Mouse (Mus musculus): ENCODE results near the gene Gfra1.

Gfra1 gene

GRCm38 (mm10) chr19:58441246-58441645, 14.5 kb downstream of the Gfra1 start:
- no peak for DNase-seq

DNA sequence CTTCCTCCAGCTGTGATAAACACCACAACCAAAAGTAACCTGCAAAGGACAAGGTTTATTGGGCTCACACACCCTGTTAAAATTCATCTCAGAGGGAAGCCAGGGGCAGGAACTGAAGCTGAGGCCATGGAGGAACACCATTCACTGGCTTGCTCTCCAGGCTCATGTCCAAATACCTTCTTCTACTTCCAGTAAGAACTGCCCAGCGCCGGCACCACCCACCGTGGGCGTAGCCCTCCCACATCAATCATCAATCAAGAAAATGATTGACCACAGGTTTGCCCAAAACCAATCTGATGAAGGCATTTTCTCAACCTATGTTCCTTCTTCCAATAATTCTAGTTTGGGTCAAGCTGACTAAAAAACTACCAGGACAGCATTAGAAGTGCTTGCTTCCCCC, 16.9 kb downstream of the Gfra1 start:
- no peak for DNase-seq

DNA sequence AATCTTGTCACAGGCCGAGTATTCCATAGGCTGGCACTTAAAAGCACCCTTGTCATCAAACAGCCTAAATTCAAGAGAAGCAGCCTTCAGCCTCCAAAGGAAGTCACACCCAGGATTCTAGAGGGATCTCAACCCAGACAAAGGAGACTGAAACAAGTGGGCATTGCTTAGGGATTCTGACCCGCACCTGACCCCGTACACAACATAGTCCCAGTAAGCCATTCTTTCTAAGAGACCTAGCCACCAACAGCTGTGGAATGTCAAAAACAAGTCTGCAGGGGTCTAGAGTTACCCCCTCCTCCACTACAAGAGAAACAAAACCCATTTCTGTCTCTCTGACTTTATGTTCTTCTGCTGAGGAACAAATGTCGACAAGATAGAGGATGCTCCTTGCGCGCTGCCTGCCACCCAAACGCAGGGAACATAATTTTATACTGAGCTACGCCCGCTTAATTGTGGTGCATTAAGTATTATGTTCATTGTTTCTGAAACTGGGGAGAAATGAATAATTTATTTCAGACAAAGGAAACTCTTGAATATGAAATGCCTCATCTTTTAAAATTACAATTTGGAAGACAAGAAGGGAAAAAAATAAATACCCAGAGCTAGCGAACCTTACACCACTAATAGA, 18.2 kb downstream of the Gfra1 start:
- DNase-seq, result no peak

- no peak for DNase-seq
Measured at GRCm38 (mm10) chr19:58436874-58437273, 18.8 kb downstream of the Gfra1 start.

GRCm38 (mm10) chr19:58435877-58436276, 19.8 kb downstream of the Gfra1 start:
- no peak for DNase-seq

DNA sequence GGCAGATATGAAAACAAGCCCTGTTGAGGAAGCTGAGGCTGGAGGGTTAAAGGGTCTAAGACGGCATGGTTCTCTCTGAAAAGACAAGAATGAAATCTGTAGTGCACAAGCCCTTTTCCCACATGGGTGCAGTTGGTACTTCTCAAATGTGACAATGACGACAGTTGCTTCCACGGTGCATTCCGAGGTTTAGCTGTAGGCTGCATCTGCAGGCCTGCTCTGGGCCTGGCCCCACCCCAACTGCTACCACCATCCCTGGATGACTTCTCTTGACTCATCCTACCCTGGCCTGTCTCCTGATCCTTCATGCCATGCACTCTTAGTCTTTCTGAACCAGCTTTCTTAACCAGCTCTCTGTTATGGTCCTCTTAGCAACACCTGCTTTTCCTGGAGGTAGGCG, 22.9 kb downstream of the Gfra1 start:
- DNase-seq, result no peak

DNA sequence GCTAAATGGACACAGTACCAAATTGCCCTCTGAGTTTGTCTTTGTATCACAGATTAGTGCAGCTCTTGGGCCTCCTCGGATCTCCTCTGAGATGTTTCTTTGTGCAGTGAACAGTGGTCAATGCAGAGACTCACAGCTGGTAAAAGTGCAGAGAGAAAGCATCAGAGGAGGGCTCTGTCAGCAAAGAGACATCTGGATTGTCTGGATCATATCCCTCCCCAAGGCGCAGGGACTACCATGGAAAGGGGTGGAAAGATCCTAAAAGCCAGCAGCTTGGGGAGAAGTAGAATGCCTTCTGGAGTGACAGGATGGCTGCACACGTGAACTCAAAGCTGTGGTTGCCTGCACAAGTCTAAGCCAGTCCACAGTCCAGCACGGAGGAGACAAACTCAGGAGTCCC, 27.2 kb downstream of the Gfra1 start:
- DNase-seq, result no peak

- DNase-seq, result no peak
Measured at GRCm38 (mm10) chr19:58427348-58427747, 28.4 kb downstream of the Gfra1 start.

DNA sequence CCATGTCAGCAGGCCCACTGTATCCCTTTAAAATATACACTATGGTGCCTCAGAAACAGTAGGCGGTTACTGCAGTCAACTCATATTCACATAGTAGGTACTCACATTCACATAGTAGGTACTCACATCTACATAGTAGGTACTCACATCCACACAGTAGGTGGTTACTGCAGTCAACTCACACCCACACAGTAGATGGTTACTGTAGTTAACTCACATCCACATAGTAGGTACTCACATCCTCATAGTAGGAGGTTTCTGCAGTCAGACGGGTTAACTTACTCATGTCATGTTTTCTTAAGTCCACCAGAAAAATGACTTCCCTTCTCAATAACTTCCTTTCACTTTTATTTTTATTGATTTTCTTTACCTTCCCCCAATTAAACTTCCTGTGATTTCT, 30.8 kb downstream of the Gfra1 start:
- DNase-seq, result no peak

GRCm38 (mm10) chr19:58424179-58424578, 31.5 kb downstream of the Gfra1 start:
- DNase-seq, result no peak

DNA sequence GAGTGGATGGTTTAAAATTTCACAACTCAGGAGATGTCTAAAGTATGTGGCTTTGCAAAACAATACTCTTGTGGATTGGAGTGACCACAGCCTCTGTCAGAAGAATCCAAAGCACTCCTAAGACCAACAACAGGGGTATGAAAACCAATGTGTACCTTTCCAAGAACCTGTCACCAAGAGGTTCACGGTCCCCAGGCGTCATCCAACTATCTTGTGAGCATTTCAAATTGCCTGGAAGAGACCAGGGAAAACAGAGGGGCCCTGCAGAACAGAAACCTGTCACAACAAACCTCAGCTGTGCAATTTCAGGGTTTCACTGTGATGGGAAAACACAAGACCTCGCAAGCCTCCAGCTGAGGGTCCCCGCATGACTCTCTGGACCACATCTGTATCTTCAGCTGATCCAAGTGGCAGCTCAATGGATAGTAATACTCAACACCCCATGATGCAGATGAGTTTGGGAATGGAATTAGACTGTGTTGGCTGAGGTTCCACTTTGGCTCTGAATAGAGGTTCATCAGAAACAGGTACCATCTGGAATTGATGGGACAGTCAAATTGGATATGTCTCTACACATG, 32.7 kb downstream of the Gfra1 start:
- DNase-seq, result no peak

- no peak for DNase-seq
Measured at GRCm38 (mm10) chr19:58419685-58420084, 36.0 kb downstream of the Gfra1 start.

DNA sequence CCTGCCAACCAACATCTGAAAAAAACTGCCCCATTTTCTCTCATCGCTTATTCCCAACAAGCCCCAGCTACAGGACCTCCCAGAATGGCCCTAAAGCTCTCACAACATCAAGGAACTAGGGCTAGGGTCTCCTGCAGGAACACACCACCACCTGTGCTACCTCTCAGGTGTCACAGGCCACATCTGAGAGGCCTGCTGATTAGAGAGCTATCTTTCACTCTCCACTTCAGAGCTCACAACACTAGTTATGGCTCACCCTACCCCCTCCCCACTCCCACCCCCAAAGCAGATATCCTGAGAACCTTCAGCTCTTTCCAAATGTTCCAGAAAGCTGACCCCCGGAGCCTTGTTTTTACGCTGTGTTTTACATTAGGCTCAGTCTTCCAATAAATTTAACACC, 36.4 kb downstream of the Gfra1 start:
- DNase-seq, result no peak

- no peak for DNase-seq
Measured at GRCm38 (mm10) chr19:58415173-58415572, 40.5 kb downstream of the Gfra1 start.

DNA sequence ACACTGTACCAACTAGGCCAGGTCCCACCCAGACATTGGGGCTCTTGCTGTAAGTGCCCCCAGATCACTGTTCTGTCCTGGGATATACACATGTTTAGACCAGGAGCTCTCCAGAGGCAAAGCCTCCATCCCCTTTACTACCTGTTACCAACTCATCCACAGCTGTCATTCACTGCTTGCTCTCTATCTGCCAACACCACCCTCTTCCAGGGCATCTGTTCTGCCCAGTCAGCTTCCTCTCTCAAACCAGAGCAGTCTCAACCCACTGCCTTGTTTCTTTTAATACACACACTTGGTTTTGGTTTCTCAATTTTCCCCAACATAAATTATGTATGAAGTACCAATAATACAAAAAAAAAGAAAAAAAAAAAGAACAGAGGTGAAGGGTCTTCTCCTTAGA, 41.0 kb downstream of the Gfra1 start:
- DNase-seq, result no peak

DNA sequence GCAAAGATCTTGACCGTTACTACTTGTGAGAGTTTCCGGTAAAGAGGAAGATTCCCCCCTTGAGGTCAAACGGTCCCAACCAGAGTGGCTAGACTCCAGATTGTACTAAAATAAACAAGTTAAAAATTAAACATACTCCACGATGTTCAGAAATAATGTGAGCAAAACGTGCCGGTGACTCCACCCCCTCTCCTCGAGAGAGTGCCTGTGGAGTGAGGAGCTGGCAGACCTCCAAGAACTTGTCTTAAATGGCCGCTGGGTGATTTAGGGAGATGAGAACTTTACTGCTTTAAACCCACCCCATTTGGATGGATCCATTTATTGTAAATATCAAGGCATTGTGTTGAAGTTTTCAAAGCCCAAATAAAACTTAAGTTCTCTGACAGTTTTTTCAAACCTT, 42.4 kb downstream of the Gfra1 start:
- no peak for DNase-seq

GRCm38 (mm10) chr19:58412811-58413210, 42.9 kb downstream of the Gfra1 start:
- DNase-seq, result no peak

GRCm38 (mm10) chr19:58406726-58407125, 49.0 kb downstream of the Gfra1 start:
- no peak for DNase-seq

DNA sequence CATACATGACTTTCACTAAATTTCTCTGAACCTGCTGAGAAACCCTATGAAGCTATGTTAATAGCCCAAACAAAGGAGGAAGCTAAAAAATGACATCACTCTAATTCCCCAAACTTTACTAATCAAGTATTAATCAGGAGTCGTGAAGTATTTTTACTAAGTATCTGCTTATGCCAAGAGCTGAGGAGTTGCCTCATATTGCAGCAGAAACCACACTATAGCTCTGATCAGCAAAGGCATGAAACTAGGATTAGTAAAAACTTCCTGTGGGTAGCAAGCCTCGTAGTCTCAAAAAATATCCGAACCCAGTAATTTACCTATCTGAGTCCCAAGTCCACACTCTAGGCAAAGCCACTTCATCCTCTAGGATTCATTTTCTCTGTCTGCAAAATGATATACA, 55.5 kb downstream of the Gfra1 start:
- DNase-seq, result no peak

DNA sequence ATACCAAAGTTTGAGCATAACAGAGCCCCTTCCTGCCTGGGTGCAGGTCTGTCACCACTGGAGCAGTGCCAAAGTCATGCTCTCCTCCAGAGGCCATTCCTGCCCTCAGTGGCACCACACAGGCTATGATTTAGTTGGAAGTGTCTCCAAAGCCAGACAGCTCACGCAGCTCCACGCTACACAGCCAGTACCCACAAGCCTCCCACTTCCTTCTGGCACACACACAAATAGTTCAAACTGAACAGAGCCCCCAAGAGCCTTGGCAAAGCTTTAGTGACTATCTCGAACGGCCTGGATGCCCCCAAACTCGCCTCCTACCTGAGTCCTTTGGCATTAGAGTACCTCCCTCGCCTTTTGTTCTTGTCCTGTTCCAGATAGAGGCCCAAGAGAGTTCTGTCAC, 56.5 kb downstream of the Gfra1 start:
- DNase-seq, result no peak

DNA sequence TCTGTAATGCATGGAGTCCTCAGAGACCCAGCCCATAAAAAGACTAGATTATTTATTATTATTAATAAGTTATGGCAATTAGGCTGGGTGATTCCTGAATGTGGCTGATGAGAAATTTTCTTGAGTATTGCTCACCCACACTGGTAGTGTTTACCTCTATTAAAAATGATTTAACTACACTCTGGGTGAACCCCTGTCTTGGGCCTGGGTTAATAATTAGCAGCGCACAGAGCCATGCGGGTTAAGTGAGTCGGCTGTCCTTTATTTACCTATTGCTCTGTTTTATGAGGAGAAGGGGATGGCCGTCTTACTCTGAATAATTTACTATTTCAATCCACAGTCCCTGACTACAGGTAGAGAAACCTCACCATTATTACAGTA, 59.1 kb downstream of the Gfra1 start:
- no peak for DNase-seq

- DNase-seq, result no peak
Measured at GRCm38 (mm10) chr19:58395785-58396603, 59.7 kb downstream of the Gfra1 start.

DNA sequence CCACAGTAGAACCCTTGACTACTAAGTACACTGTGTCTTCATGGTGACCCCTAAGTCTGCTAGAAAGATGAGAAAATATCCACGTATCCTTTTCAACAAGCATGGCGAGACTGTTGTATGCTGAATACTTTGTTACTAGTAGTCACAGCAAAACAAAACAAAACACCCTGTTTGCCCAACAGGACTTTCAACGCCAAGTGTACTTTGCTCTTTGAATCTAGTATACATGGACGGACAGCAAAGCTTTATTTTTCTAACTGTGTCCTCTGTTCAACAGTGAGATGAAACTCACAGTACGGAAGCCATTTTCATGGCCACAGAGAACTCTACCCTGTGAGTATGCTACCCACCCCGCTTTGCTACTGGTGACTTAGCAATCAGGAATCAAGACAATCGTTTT, 62.6 kb downstream of the Gfra1 start:
- DNase-seq, result no peak

GRCm38 (mm10) chr19:58391796-58392195, 63.9 kb downstream of the Gfra1 start:
- DNase-seq, result no peak
